Mouse (Mus musculus) ES-Bruce4 (cell line): Measurements from ENCODE around the gene Atn1. TPM values are rescaled to one million over a fixed set of nuclear protein-coding genes. Genes with fewer than 3 reads are reported as not detected.

Experiments
- H3K27ac ChIP-seq: 2 replicates; pipeline ENCODE4 v1.5.1; 2012; ENCODE audit warnings: low read length, inconsistent platforms; ENCODE audit not compliant: insufficient read depth
- H3K27me3 ChIP-seq: 2 replicates; pipeline ENCODE4 v1.6.1; 2012; ENCODE audit warnings: mild to moderate bottlenecking, low read length, inconsistent platforms; ENCODE audit not compliant: control insufficient read depth, poor library complexity, insufficient read depth, severe bottlenecking
- H3K36me3 ChIP-seq: 2 replicates; pipeline ENCODE4 v1.6.1; 2012; ENCODE audit warnings: inconsistent platforms, mild to moderate bottlenecking, low read length, moderate library complexity; ENCODE audit not compliant: control insufficient read depth, poor library complexity, insufficient read depth, severe bottlenecking
- H3K4me1 ChIP-seq: one replicate; pipeline ENCODE4 v1.8.1; 2011; ENCODE audit warnings: low read length; ENCODE audit not compliant: control insufficient read depth, insufficient read depth
- H3K4me3 ChIP-seq: 2 replicates; pipeline ENCODE4 v1.5.1; 2011; ENCODE audit warnings: low read depth, mild to moderate bottlenecking, low read length
- H3K9ac ChIP-seq: 2 replicates; pipeline ENCODE4 v1.6.1; 2012; ENCODE audit warnings: low read depth, mild to moderate bottlenecking, inconsistent platforms; ENCODE audit not compliant: poor library complexity, severe bottlenecking
- H3K9me3 ChIP-seq: replicated peaks from 2 replicates; pipeline ENCODE4 v1.6.1; 2012; ENCODE audit warnings: mild to moderate bottlenecking, low read length, inconsistent platforms; ENCODE audit not compliant: control insufficient read depth, poor library complexity, insufficient read depth, severe bottlenecking
- CTCF ChIP-seq: IDR thresholded peaks from one replicate; pipeline ENCODE4 v1.8.1; 2011; ENCODE audit warnings: low read depth, low read length
- EP300 ChIP-seq: IDR thresholded peaks from 2 replicates; pipeline ENCODE4 v1.6.1; 2011; ENCODE audit warnings: low read depth, low read length; ENCODE audit not compliant: insufficient read depth
- POLR2A ChIP-seq: IDR thresholded peaks from one replicate; pipeline ENCODE4 v1.8.1; 2011; ENCODE audit warnings: low read length; ENCODE audit not compliant: insufficient read depth
- polyA plus RNA-seq: library from polyadenylated mRNA; stranded (reverse); fragments of >200 nt; gene quantifications from 2 replicates; pipeline ENCODE4 v1.2.4, GENCODE M21; 2011; ENCODE audit warnings: low read depth; ENCODE audit not compliant: missing spikeins, insufficient read depth, insufficient read length

Gene Atn1
- polyA plus RNA-seq, 1 experiment = 32.0 TPM

- Histone ChIP-seq H3K9ac (no peak overlapping the region), H3K9me3 (no peaks in the 10 kb centered on the region), H3K4me3 (no peak overlapping the region)
These were observed 30.6 kb upstream of the Atn1 start for GRCm38 (mm10) chr6:124786756-124787420.

GRCm38 (mm10) chr6:124782436-124782835 is 26.1 kb upstream of the Atn1 start:
- Histone ChIP-seq H3K4me3 (peak overlapping the region; percentile 55; the same call in 1 of the 2 replicates), H3K9ac (peak overlapping the region; percentile 62), H3K4me1 (no peaks in the 10 kb centered on the region), H3K36me3 (no peaks in the 10 kb centered on the region), H3K27me3 (no peaks in the 10 kb centered on the region), H3K27ac (peak overlapping the region; percentile 85), H3K9me3 (no peaks in the 10 kb centered on the region)
- no peak for TF ChIP-seq CTCF
- TF ChIP-seq EP300 = no peak
- peak; percentile 23 for TF ChIP-seq POLR2A

More at GRCm38 (mm10) chr6:124786756-124787420, 30.6 kb upstream of the Atn1 start:
- no peak for TF ChIP-seq EP300
- TF ChIP-seq POLR2A = no peak
- TF ChIP-seq CTCF = no peak
- no peak overlapping the region for H3K27ac ChIP-seq
- H3K4me1 ChIP-seq = no peaks in the 10 kb centered on the region
- H3K36me3 ChIP-seq = no peaks in the 10 kb centered on the region
- H3K27me3 ChIP-seq = no peaks in the 10 kb centered on the region

DNA sequence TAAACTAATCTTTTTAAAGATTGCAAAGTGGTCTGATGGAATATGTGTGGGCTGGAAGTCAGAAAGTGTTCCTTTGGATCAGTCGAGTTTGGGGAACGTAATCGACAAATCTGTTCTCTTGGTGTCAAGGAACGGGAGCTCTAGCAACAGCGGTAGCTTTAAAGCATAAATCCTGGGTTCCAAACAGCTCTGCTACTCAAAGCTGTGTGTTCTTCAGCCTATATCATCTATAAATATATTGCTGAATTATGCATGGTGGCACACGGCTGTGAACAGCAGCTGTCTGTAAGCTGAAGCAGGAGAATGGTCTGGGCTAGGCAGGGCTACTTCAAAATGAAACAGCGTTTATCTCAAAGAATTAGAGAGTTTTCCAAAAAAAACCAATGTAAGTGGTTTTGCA is 24.6 kb upstream of the Atn1 start:
- no peaks in the 10 kb centered on the region for H3K36me3 ChIP-seq
- H3K27ac ChIP-seq = no peak overlapping the region
- no peak overlapping the region for H3K9ac ChIP-seq
- TF ChIP-seq EP300 (no peak), POLR2A (no peak), CTCF (no peak)
- no peaks in the 10 kb centered on the region for H3K4me1 ChIP-seq
- H3K27me3 ChIP-seq = no peaks in the 10 kb centered on the region
- H3K4me3 ChIP-seq = no peak overlapping the region
- H3K9me3 ChIP-seq = no peaks in the 10 kb centered on the region

DNA sequence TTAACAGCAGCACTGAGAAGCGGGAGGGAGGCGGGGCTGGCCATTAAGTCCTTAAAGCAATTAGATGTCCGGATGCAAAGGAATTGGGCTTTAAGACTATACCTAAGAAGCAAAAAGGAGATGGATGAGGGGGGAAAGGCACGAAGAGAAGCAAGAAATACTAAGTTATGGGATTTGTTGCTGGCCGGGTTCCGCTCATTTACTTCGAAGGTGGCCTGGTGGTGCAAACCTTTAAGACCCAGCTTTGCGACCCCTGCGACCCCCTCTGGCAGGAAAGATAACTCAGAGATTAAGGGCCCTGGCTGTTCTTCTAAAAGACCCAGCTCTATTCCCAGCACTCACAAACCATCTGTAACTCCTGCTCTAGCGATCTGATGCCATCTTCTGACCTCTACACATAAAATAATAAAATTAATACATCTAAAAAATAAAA is 23.7 kb upstream of the Atn1 start:
- Histone ChIP-seq H3K27ac (no peak overlapping the region), H3K4me3 (peak overlapping the region; percentile 34; the same call in 1 of the 2 replicates), H3K36me3 (no peaks in the 10 kb centered on the region), H3K27me3 (no peaks in the 10 kb centered on the region), H3K4me1 (no peaks in the 10 kb centered on the region), H3K9me3 (no peaks in the 10 kb centered on the region), H3K9ac (no peak overlapping the region)
- TF ChIP-seq EP300 (no peak), POLR2A (no peak), CTCF (no peak)

- H3K36me3 ChIP-seq = no peaks in the 10 kb centered on the region
- H3K9ac ChIP-seq = no peak within 1 kb of the TSS
- no peaks in the 10 kb centered on the region for H3K9me3 ChIP-seq
- no peaks in the 10 kb centered on the region for H3K4me1 ChIP-seq
- peak within 1 kb of the TSS; percentile 34 for H3K4me3 ChIP-seq
- H3K27ac ChIP-seq = no peak within 1 kb of the TSS
- no peak for TF ChIP-seq EP300
- no peak for TF ChIP-seq CTCF
- TF ChIP-seq POLR2A = no peak
- H3K27me3 ChIP-seq = no peaks in the 10 kb centered on the region
These were observed 23.1 kb upstream of the Atn1 start, which contains the start of gene Lrrc23 for GRCm38 (mm10) chr6:124779222-124779983. Gene Lrrc23, minus strand, starts transcription at chr6:124779727.

DNA sequence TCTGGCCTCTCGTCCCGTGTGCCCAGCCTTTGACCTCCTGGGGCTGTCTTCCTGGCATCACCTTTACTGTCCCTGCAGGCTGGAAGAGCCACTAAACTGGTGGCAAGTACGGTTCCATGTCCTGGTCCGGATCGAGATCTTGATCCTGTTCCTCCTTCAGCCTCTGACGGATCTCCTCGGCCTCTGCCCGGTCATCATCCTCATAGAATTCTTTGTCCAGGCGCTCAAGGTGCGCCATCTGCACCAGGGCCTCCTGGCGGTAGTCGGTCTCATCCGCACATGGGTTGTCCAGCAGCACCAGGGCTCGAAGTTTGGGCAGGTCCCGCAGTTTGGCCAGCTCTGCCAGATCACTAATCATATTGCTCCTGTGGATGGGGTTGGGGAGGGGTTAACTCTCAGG is 14.2 kb upstream of the Atn1 start:
- H3K4me1 ChIP-seq = peaks cover 2% of the 10 kb centered on the region
- H3K9ac ChIP-seq = no peak overlapping the region
- H3K9me3 ChIP-seq = no peaks in the 10 kb centered on the region
- no peak overlapping the region for H3K4me3 ChIP-seq
- TF ChIP-seq EP300 (no peak), CTCF (no peak), POLR2A (no peak)
- no peak overlapping the region for H3K27ac ChIP-seq
- H3K27me3 ChIP-seq = no peaks in the 10 kb centered on the region
- H3K36me3 ChIP-seq = no peaks in the 10 kb centered on the region
